Mouse (Mus musculus) ES-Bruce4 (cell line): ENCODE measurements at regions not wholly inside any gene's neighbourhood (a gene's known extent, or its start where the extent isn't known, plus 50 kb on each side); places are given as distances from the start of the nearest gene placed in this dataset.

ENCODE experiments used
- H3K27ac ChIP-seq: 2 replicates; pipeline ENCODE4 v1.5.1; 2012; ENCODE audit warnings: low read length, inconsistent platforms; ENCODE audit not compliant: insufficient read depth
- H3K27me3 ChIP-seq: 2 replicates; pipeline ENCODE4 v1.6.1; 2012; ENCODE audit warnings: mild to moderate bottlenecking, low read length, inconsistent platforms; ENCODE audit not compliant: control insufficient read depth, poor library complexity, insufficient read depth, severe bottlenecking
- H3K36me3 ChIP-seq: 2 replicates; pipeline ENCODE4 v1.6.1; 2012; ENCODE audit warnings: inconsistent platforms, mild to moderate bottlenecking, low read length, moderate library complexity; ENCODE audit not compliant: control insufficient read depth, poor library complexity, insufficient read depth, severe bottlenecking
- H3K4me1 ChIP-seq: one replicate; pipeline ENCODE4 v1.8.1; 2011; ENCODE audit warnings: low read length; ENCODE audit not compliant: control insufficient read depth, insufficient read depth
- H3K4me3 ChIP-seq: 2 replicates; pipeline ENCODE4 v1.5.1; 2011; ENCODE audit warnings: low read depth, mild to moderate bottlenecking, low read length
- H3K9ac ChIP-seq: 2 replicates; pipeline ENCODE4 v1.6.1; 2012; ENCODE audit warnings: low read depth, mild to moderate bottlenecking, inconsistent platforms; ENCODE audit not compliant: poor library complexity, severe bottlenecking
- H3K9me3 ChIP-seq: replicated peaks from 2 replicates; pipeline ENCODE4 v1.6.1; 2012; ENCODE audit warnings: mild to moderate bottlenecking, low read length, inconsistent platforms; ENCODE audit not compliant: control insufficient read depth, poor library complexity, insufficient read depth, severe bottlenecking
- CTCF ChIP-seq: IDR thresholded peaks from one replicate; pipeline ENCODE4 v1.8.1; 2011; ENCODE audit warnings: low read depth, low read length
- EP300 ChIP-seq: IDR thresholded peaks from 2 replicates; pipeline ENCODE4 v1.6.1; 2011; ENCODE audit warnings: low read depth, low read length; ENCODE audit not compliant: insufficient read depth
- POLR2A ChIP-seq: IDR thresholded peaks from one replicate; pipeline ENCODE4 v1.8.1; 2011; ENCODE audit warnings: low read length; ENCODE audit not compliant: insufficient read depth

- Histone ChIP-seq H3K4me3 (no peak overlapping the region), H3K9me3 (no peaks in the 10 kb centered on the region), H3K9ac (no peak overlapping the region), H3K27ac (no peak overlapping the region), H3K4me1 (no peaks in the 10 kb centered on the region), H3K27me3 (no peaks in the 10 kb centered on the region), H3K36me3 (no peaks in the 10 kb centered on the region)
- TF ChIP-seq POLR2A (no peak), EP300 (no peak), CTCF (no peak)
Measured at GRCm38 (mm10) chr14:15204284-15204683, 234.5 kb downstream of the Lrrc3b start.
